Mouse (Mus musculus): ENCODE results near the gene Naa80. TPM values are rescaled to one million over a fixed set of nuclear protein-coding genes. Genes with fewer than 3 reads are reported as not detected.

The Naa80 gene
- 10 to 100 TPM; 15.9 to 19.2 TPM for total RNA-seq (2021)
- polyA plus RNA-seq (2012; rRNA removed), result 111 TPM in 2 replicates
- long read RNA-seq, transcript Naa80-201 (2 exons, 2,053 nt), result major isoform, 13 of 13 reads
- long read RNA-seq, partial matches to known transcripts, result 0 of 13 reads
- long read RNA-seq, other reads (novel, unspliced or antisense), result 0 of 13 reads

- no peak for DNase-seq
These were observed at the start of gene Naa80 for GRCm38 (mm10) chr9:107578587-107578986. Naa80 (plus strand) TSS chr9:107578887.

- DNase-seq, result peak; percentile 97
These were observed 44.8 kb upstream of the Naa80 start, which contains the start of gene Tmem115 for GRCm38 (mm10) chr9:107533791-107534407. Tmem115 (plus strand) TSS chr9:107533945.

GRCm38 (mm10) chr9:107534408-107535202 lies 44.1 kb upstream of the Naa80 start:
- no peak for DNase-seq

GRCm38 (mm10) chr9:107538231-107538630 lies 40.5 kb upstream of the Naa80 start:
- DNase-seq, result no peak

- no peak for DNase-seq
These were observed 40.0 kb upstream of the Naa80 start for GRCm38 (mm10) chr9:107538711-107539110.

GRCm38 (mm10) chr9:107539940-107540339 lies 38.7 kb upstream of the Naa80 start:
- DNase-seq, result no peak

- DNase-seq, result no peak
These were observed 38.3 kb upstream of the Naa80 start for GRCm38 (mm10) chr9:107540420-107540819.

- no peak for DNase-seq
These were observed 37.7 kb upstream of the Naa80 start for GRCm38 (mm10) chr9:107541005-107541404.

GRCm38 (mm10) chr9:107541474-107542351 lies 37.0 kb upstream of the Naa80 start, which contains the start of the genes Cyb561d2 and Nprl2:
Cyb561d2 (minus strand) TSS chr9:107542193.
Nprl2 (plus strand) TSS chr9:107542226.
- peak; percentile 98 for DNase-seq

GRCm38 (mm10) chr9:107542352-107542686 lies 36.4 kb upstream of the Naa80 start:
- no peak for DNase-seq

GRCm38 (mm10) chr9:107542721-107543120 lies 36.0 kb upstream of the Naa80 start:
- no peak for DNase-seq

- DNase-seq, result no peak
These were observed 35.4 kb upstream of the Naa80 start for GRCm38 (mm10) chr9:107543299-107543698.

- no peak for DNase-seq
These were observed 34.4 kb upstream of the Naa80 start for GRCm38 (mm10) chr9:107544196-107544700.

GRCm38 (mm10) chr9:107544729-107545128 lies 34.0 kb upstream of the Naa80 start:
- no peak for DNase-seq

- no peak for DNase-seq
These were observed 33.5 kb upstream of the Naa80 start for GRCm38 (mm10) chr9:107545199-107545598.

GRCm38 (mm10) chr9:107545602-107546001 lies 33.1 kb upstream of the Naa80 start:
- peak; percentile 70 for DNase-seq

GRCm38 (mm10) chr9:107547026-107547425 lies 31.7 kb upstream of the Naa80 start, which contains the start of gene Zmynd10:
Zmynd10 (plus strand) TSS chr9:107547298.
- DNase-seq, result peak; percentile 94

- DNase-seq, result no peak
These were observed 30.7 kb upstream of the Naa80 start for GRCm38 (mm10) chr9:107547957-107548356.

GRCm38 (mm10) chr9:107548820-107549219 lies 29.9 kb upstream of the Naa80 start:
- no peak for DNase-seq

GRCm38 (mm10) chr9:107549297-107550074 lies 29.2 kb upstream of the Naa80 start:
- DNase-seq, result no peak
